Mouse (Mus musculus): Measurements from ENCODE around the gene Vnn1.

Gene Vnn1

GRCm38 (mm10) chr10:23894601-23895349, at the start of gene Vnn1:
Vnn1 (plus strand) TSS chr10:23894688.
- DNase-seq (ENCODE audit: low read depth) = no peak

- no peak for DNase-seq (ENCODE audit: low read depth)
Measured at GRCm38 (mm10) chr10:23851228-23851912, 43.1 kb upstream of the Vnn1 start, which contains the start of gene Vnn3. Vnn3 (plus strand) TSS chr10:23851462.

- DNase-seq (ENCODE audit: low read depth) = no peak
Measured at GRCm38 (mm10) chr10:23852096-23852495, 42.4 kb upstream of the Vnn1 start.

- no peak for DNase-seq (ENCODE audit: low read depth)
Measured at GRCm38 (mm10) chr10:23864362-23865312, 29.9 kb upstream of the Vnn1 start.

GRCm38 (mm10) chr10:23880695-23881094, 13.8 kb upstream of the Vnn1 start:
- DNase-seq (ENCODE audit: low read depth) = peak; percentile 33

- DNase-seq (ENCODE audit: low read depth) = no peak
Measured at GRCm38 (mm10) chr10:23884910-23885309, 9.6 kb upstream of the Vnn1 start.

- DNase-seq (ENCODE audit: low read depth) = peak; percentile 38
Measured at GRCm38 (mm10) chr10:23886060-23886459, 8.4 kb upstream of the Vnn1 start.

GRCm38 (mm10) chr10:23892987-23893386, 1.5 kb upstream of the Vnn1 start:
- DNase-seq (ENCODE audit: low read depth) = no peak

- no peak for DNase-seq (ENCODE audit: low read depth)
Measured at GRCm38 (mm10) chr10:23895376-23895775, 888 bp downstream of the Vnn1 start.

GRCm38 (mm10) chr10:23901119-23901518, 6.6 kb downstream of the Vnn1 start:
- no peak for DNase-seq (ENCODE audit: low read depth)

GRCm38 (mm10) chr10:23905661-23906060, 11.2 kb downstream of the Vnn1 start:
- no peak for DNase-seq (ENCODE audit: low read depth)

GRCm38 (mm10) chr10:23920056-23920455, 25.6 kb downstream of the Vnn1 start, which contains the start of gene Taar1:
Taar1 (plus strand) TSS chr10:23920356.
- no peak for DNase-seq (ENCODE audit: low read depth)

- DNase-seq (ENCODE audit: low read depth) = no peak
Measured at GRCm38 (mm10) chr10:23922468-23922867, 28.0 kb downstream of the Vnn1 start.

GRCm38 (mm10) chr10:23923941-23924340, 29.5 kb downstream of the Vnn1 start:
- DNase-seq (ENCODE audit: low read depth) = no peak

GRCm38 (mm10) chr10:23937613-23938012, 43.1 kb downstream of the Vnn1 start:
- DNase-seq (ENCODE audit: low read depth) = no peak

GRCm38 (mm10) chr10:23938312-23938711, 43.8 kb downstream of the Vnn1 start, which contains the start of gene Taar2:
Taar2 (plus strand) TSS chr10:23938572.
- DNase-seq (ENCODE audit: low read depth) = no peak

- peak; percentile 30 for DNase-seq (ENCODE audit: low read depth)
Measured at GRCm38 (mm10) chr10:23942465-23942864, 48.0 kb downstream of the Vnn1 start.

GRCm38 (mm10) chr10:23948026-23948425, 53.5 kb downstream of the Vnn1 start:
- no peak for DNase-seq (ENCODE audit: low read depth)

GRCm38 (mm10) chr10:23949508-23950005, 55.1 kb downstream of the Vnn1 start, which contains the start of gene Taar3:
Taar3 (plus strand) TSS chr10:23949558.
- no peak for DNase-seq (ENCODE audit: low read depth)

- DNase-seq (ENCODE audit: low read depth) = no peak
Measured at GRCm38 (mm10) chr10:23951714-23952113, 57.2 kb downstream of the Vnn1 start.

All from c-Kit-positive CD71-positive TER-119-negative erythroid progenitor cells, embryonic 14.5 days (primary cell).